Mouse (Mus musculus) midbrain, embryonic 15.5 days (tissue): ENCODE data around the gene Plekhm1. TPM values are rescaled to one million over a fixed set of nuclear protein-coding genes. Genes with fewer than 3 reads are reported as not detected.

Source experiments
- ATAC-seq: fragments of 200-750 bp; cut with Nextera tagmentation; replicated peaks from 2 replicates; pipeline ENCODE4 v1.8.0; 2017; ENCODE audit warnings: moderate TSS enrichment
- H3K27ac ChIP-seq: fragments of 300-500 bp; sonication (generic); 2 replicates; pipeline ENCODE4 v1.5.1; 2015; ENCODE audit warnings: mild to moderate bottlenecking, inconsistent platforms
- H3K27me3 ChIP-seq: fragments of 300-500 bp; sonication (generic); replicated peaks from 2 replicates; pipeline ENCODE4 v1.6.1; 2015; ENCODE audit warnings: inconsistent platforms
- H3K36me3 ChIP-seq: fragments of 300-500 bp; sonication (generic); replicated peaks from 2 replicates; pipeline ENCODE4 v1.6.1; 2015; ENCODE audit warnings: inconsistent platforms
- H3K4me1 ChIP-seq: fragments of 300-500 bp; sonication (generic); 2 replicates; pipeline ENCODE4 v1.6.1; 2015; ENCODE audit warnings: inconsistent platforms
- H3K4me2 ChIP-seq: fragments of 300-500 bp; sonication (generic); 2 replicates; pipeline ENCODE4 v1.6.1; 2015; ENCODE audit warnings: inconsistent platforms, mild to moderate bottlenecking, moderate library complexity
- H3K4me3 ChIP-seq: fragments of 300-500 bp; sonication (generic); 2 replicates; pipeline ENCODE4 v1.5.1; 2015; ENCODE audit warnings: mild to moderate bottlenecking, inconsistent platforms
- H3K9ac ChIP-seq: fragments of 300-500 bp; sonication (generic); 2 replicates; pipeline ENCODE4 v1.6.1; 2015; ENCODE audit warnings: mild to moderate bottlenecking, inconsistent platforms
- H3K9me3 ChIP-seq: fragments of 300-500 bp; sonication (generic); 2 replicates; pipeline ENCODE4 v1.6.1; 2016; ENCODE audit warnings: inconsistent platforms
- WGBS: fragments of 180-500 bp; shearing (Covaris S2); methylation state at CpG from one replicate; pipeline ENCODE4 v1.1.7; 2015; ENCODE audit warnings: mixed read lengths; 5-methylcytosine and 5-hydroxymethylcytosine counted together
- polyA plus RNA-seq: library from polyadenylated mRNA; unstranded; fragments of >200 nt; fragmentation: Nextera tagmentation; extraction: Ambion mirVana; gene quantifications from 2 replicates; pipeline ENCODE4 v1.2.1, GENCODE M21; 2015

Gene Plekhm1
- polyA plus RNA-seq, 1 experiment from 2014 or later, result 10.8 TPM

GRCm38 (mm10) chr11:103344494-103345332 lies 67.8 kb downstream of the Plekhm1 start:
- Histone ChIP-seq H3K9me3 (no peaks in the 10 kb centered on the region), H3K4me1 (no peaks in the 10 kb centered on the region; the same call in 1 of the 2 replicates), H3K9ac (no peak overlapping the region), H3K27ac (no peak overlapping the region), H3K4me3 (no peak overlapping the region), H3K36me3 (no peaks in the 10 kb centered on the region), H3K4me2 (no peak overlapping the region), H3K27me3 (no peaks in the 10 kb centered on the region)
- WGBS, result 77% methylated on average over 19 of the region's 19 CpGs
- ATAC-seq, result no peak

- Histone ChIP-seq H3K4me1 (no peaks in the 10 kb centered on the region; the same call in 1 of the 2 replicates), H3K27ac (no peak overlapping the region), H3K4me3 (no peak overlapping the region), H3K4me2 (no peak overlapping the region), H3K9ac (no peak overlapping the region), H3K27me3 (no peaks in the 10 kb centered on the region), H3K9me3 (no peaks in the 10 kb centered on the region), H3K36me3 (no peaks in the 10 kb centered on the region)
- 90% methylated on average over 1 of the region's 1 CpGs for WGBS
- no peak for ATAC-seq
Measured at GRCm38 (mm10) chr11:103343881-103344280, 68.6 kb downstream of the Plekhm1 start.

- no peak overlapping the region for H3K9ac ChIP-seq
- no peaks in the 10 kb centered on the region for H3K27me3 ChIP-seq
- WGBS, result 83% methylated on average over 6 of the region's 6 CpGs
- ATAC-seq, result no peak
- H3K4me1 ChIP-seq, result no peaks in the 10 kb centered on the region; the same call in 1 of the 2 replicates
- H3K36me3 ChIP-seq, result no peaks in the 10 kb centered on the region
- no peaks in the 10 kb centered on the region for H3K9me3 ChIP-seq
- no peak overlapping the region for H3K4me3 ChIP-seq
- H3K4me2 ChIP-seq, result no peak overlapping the region
- H3K27ac ChIP-seq, result no peak overlapping the region
Measured at GRCm38 (mm10) chr11:103343063-103343462, 69.4 kb downstream of the Plekhm1 start.

GRCm38 (mm10) chr11:103340677-103341076 lies 71.8 kb downstream of the Plekhm1 start:
- ATAC-seq, result no peak
- Histone ChIP-seq H3K27me3 (no peaks in the 10 kb centered on the region; the same call in 1 of the 2 replicates), H3K4me3 (no peak overlapping the region), H3K27ac (no peak overlapping the region), H3K4me1 (no peaks in the 10 kb centered on the region; the same call in 1 of the 2 replicates), H3K4me2 (no peak overlapping the region), H3K9me3 (no peaks in the 10 kb centered on the region), H3K9ac (no peak overlapping the region), H3K36me3 (no peaks in the 10 kb centered on the region)
- 70% methylated on average over 7 of the region's 7 CpGs for WGBS

- H3K36me3 ChIP-seq, result no peaks in the 10 kb centered on the region
- H3K9ac ChIP-seq, result no peak overlapping the region
- ATAC-seq, result no peak
- H3K27me3 ChIP-seq, result no peaks in the 10 kb centered on the region; the same call in 1 of the 2 replicates
- no peaks in the 10 kb centered on the region; the same call in 1 of the 2 replicates for H3K4me1 ChIP-seq
- H3K4me3 ChIP-seq, result peak overlapping the region; percentile 12; the same call in 1 of the 2 replicates
- 72% methylated on average over 19 of the region's 19 CpGs for WGBS
- H3K9me3 ChIP-seq, result no peaks in the 10 kb centered on the region
- H3K27ac ChIP-seq, result no peak overlapping the region
- peak overlapping the region; percentile 39 for H3K4me2 ChIP-seq
Measured at GRCm38 (mm10) chr11:103340130-103340529, 72.4 kb downstream of the Plekhm1 start.

GRCm38 (mm10) chr11:103339414-103340119 lies 72.9 kb downstream of the Plekhm1 start:
- Histone ChIP-seq H3K9ac (no peak overlapping the region), H3K4me2 (peak overlapping the region; percentile 39), H3K9me3 (no peaks in the 10 kb centered on the region), H3K27ac (no peak overlapping the region), H3K36me3 (no peaks in the 10 kb centered on the region), H3K4me3 (peak overlapping the region; percentile 12; the same call in 1 of the 2 replicates), H3K27me3 (peaks cover 3% of the 10 kb centered on the region), H3K4me1 (no peaks in the 10 kb centered on the region; the same call in 1 of the 2 replicates)
- 35% methylated on average over 19 of the region's 19 CpGs for WGBS
- no peak for ATAC-seq

- Histone ChIP-seq H3K4me3 (no peak overlapping the region), H3K27ac (no peak overlapping the region), H3K4me1 (peaks cover 5% of the 10 kb centered on the region), H3K9me3 (no peaks in the 10 kb centered on the region), H3K9ac (no peak overlapping the region), H3K4me2 (no peak overlapping the region), H3K36me3 (no peaks in the 10 kb centered on the region), H3K27me3 (peaks cover 12% of the 10 kb centered on the region)
- 94% methylated on average over 6 of the region's 6 CpGs for WGBS
- ATAC-seq, result no peak
Measured at GRCm38 (mm10) chr11:103338671-103339070, 73.8 kb downstream of the Plekhm1 start.

- 83% methylated on average over 7 of the region's 7 CpGs for WGBS
- Histone ChIP-seq H3K9ac (no peak overlapping the region), H3K9me3 (no peaks in the 10 kb centered on the region), H3K4me2 (no peak overlapping the region), H3K4me3 (no peak overlapping the region), H3K27ac (no peak overlapping the region), H3K36me3 (no peaks in the 10 kb centered on the region), H3K27me3 (peaks cover 16% of the 10 kb centered on the region), H3K4me1 (peaks cover 11% of the 10 kb centered on the region)
- no peak for ATAC-seq
Measured at GRCm38 (mm10) chr11:103338119-103338518, 74.4 kb downstream of the Plekhm1 start.

GRCm38 (mm10) chr11:103337180-103337579 lies 75.3 kb downstream of the Plekhm1 start:
- Histone ChIP-seq H3K27me3 (peaks cover 23% of the 10 kb centered on the region), H3K4me1 (peaks cover 17% of the 10 kb centered on the region), H3K9ac (no peak overlapping the region), H3K9me3 (no peaks in the 10 kb centered on the region), H3K27ac (no peak overlapping the region), H3K4me3 (no peak overlapping the region), H3K36me3 (no peaks in the 10 kb centered on the region), H3K4me2 (no peak overlapping the region)
- WGBS, result 97% methylated on average over 2 of the region's 2 CpGs
- ATAC-seq, result no peak

GRCm38 (mm10) chr11:103335561-103335960 lies 76.9 kb downstream of the Plekhm1 start:
- 88% methylated on average over 5 of the region's 5 CpGs for WGBS
- H3K4me1 ChIP-seq, result peaks cover 17% of the 10 kb centered on the region
- H3K27me3 ChIP-seq, result peaks cover 26% of the 10 kb centered on the region
- H3K4me3 ChIP-seq, result no peak overlapping the region
- no peaks in the 10 kb centered on the region for H3K9me3 ChIP-seq
- no peak for ATAC-seq
- H3K9ac ChIP-seq, result no peak overlapping the region
- H3K36me3 ChIP-seq, result no peaks in the 10 kb centered on the region
- H3K4me2 ChIP-seq, result no peak overlapping the region
- no peak overlapping the region for H3K27ac ChIP-seq

GRCm38 (mm10) chr11:103334925-103335324 lies 77.6 kb downstream of the Plekhm1 start:
- H3K4me1 ChIP-seq, result peaks cover 17% of the 10 kb centered on the region
- no peaks in the 10 kb centered on the region for H3K9me3 ChIP-seq
- no peak overlapping the region for H3K4me3 ChIP-seq
- 83% methylated on average over 9 of the region's 9 CpGs for WGBS
- H3K4me2 ChIP-seq, result no peak overlapping the region
- H3K9ac ChIP-seq, result no peak overlapping the region
- H3K27me3 ChIP-seq, result peaks cover 26% of the 10 kb centered on the region
- ATAC-seq, result no peak
- H3K36me3 ChIP-seq, result no peaks in the 10 kb centered on the region
- H3K27ac ChIP-seq, result no peak overlapping the region

GRCm38 (mm10) chr11:103333719-103334398 lies 78.6 kb downstream of the Plekhm1 start:
- no peak for ATAC-seq
- Histone ChIP-seq H3K4me3 (peak overlapping the region; percentile 29), H3K4me1 (peaks cover 17% of the 10 kb centered on the region), H3K9ac (peak overlapping the region; percentile 5; the same call in 1 of the 2 replicates), H3K27me3 (peaks cover 26% of the 10 kb centered on the region), H3K36me3 (no peaks in the 10 kb centered on the region), H3K9me3 (no peaks in the 10 kb centered on the region), H3K27ac (no peak overlapping the region), H3K4me2 (peak overlapping the region; percentile 52)
- WGBS, result 10% methylated on average over 40 of the region's 40 CpGs
